Mouse (Mus musculus): ENCODE results near the gene Adamts17. TPM values are rescaled to one million over a fixed set of nuclear protein-coding genes. Genes with fewer than 3 reads are reported as not detected.

Gene Adamts17
- polyA plus RNA-seq, 1 experiment = not detected

GRCm38 (mm10) chr7:67199412-67199811 lies 359.9 kb downstream of the Adamts17 start:
- no peak for TF ChIP-seq GATA1 (IDR thresholded peaks at IDR 0.05; ENCODE audit: low read length)

Other genes starting within 250 kb of the Adamts17 start
- gene Asb7, start 150.1 kb upstream of the Adamts17 start, polyA plus RNA-seq (2012) = 40.3 and 45.6 TPM in 2 replicates
- gene Lins1, start 149.8 kb upstream of the Adamts17 start, polyA plus RNA-seq (2012) = 6.1 and 8.4 TPM in 2 replicates
- 0.08 TPM in 2 replicates for gene Cers3, start 96.2 kb upstream of the Adamts17 start, polyA plus RNA-seq (2012)

Data from G1E-ER4 (cell line).